Mouse (Mus musculus) liver, embryonic 14.5 days (tissue): ENCODE measurements at regions not wholly inside any gene's neighbourhood (a gene's known extent, or its start where the extent isn't known, plus 50 kb on each side); places are given as distances from the start of the nearest gene placed in this dataset.

ENCODE experiments used
- ATAC-seq: fragments of 200-750 bp; cut with Nextera tagmentation; 2 replicates; pipeline ENCODE4 v1.8.0; 2017; ENCODE audit warnings: moderate number of reproducible peaks, mild to moderate bottlenecking, moderate library complexity; ENCODE audit not compliant: insufficient read depth
- DNase-seq, 3 experiments: peaks; one replicate each; pipeline ENCODE4 v3.0.0-alpha.2; 2012 to 2013; ENCODE audit warnings: low read depth in 3 of 3, low spot score in 3 of 3
- H3K27ac ChIP-seq: fragments of 300-500 bp; sonication (generic); 2 replicates; pipeline ENCODE4 v1.5.1; 2014; ENCODE audit warnings: moderate library complexity, mild to moderate bottlenecking, control low read depth, inconsistent platforms
- H3K27me3 ChIP-seq: fragments of 300-500 bp; sonication (generic); 2 replicates; pipeline ENCODE4 v1.6.1; 2014; ENCODE audit warnings: mild to moderate bottlenecking, low read length, moderate library complexity; ENCODE audit not compliant: control insufficient read depth, insufficient read depth
- H3K36me3 ChIP-seq: fragments of 300-500 bp; sonication (generic); replicated peaks from 2 replicates; pipeline ENCODE4 v1.6.1; 2014; ENCODE audit warnings: low read depth; ENCODE audit not compliant: control insufficient read depth, insufficient read depth
- H3K4me1 ChIP-seq, 2 experiments: fragments of 200-500 bp in 1 of 2; fragments of 300-500 bp in 1 of 2; sonication (generic) in 1 of 2; replicated peaks; 2 replicates each; pipeline ENCODE4 v1.6.1; 2012 to 2014; ENCODE audit warnings: antibody characterized with exemption in 1 of 2, inconsistent platforms in 1 of 2, low read length in 1 of 2; ENCODE audit not compliant: control insufficient read depth in 2 of 2, insufficient read depth in 2 of 2
- H3K4me2 ChIP-seq: fragments of 300-500 bp; sonication (generic); 2 replicates; pipeline ENCODE4 v1.6.1; 2014; ENCODE audit warnings: low read depth, mild to moderate bottlenecking, control low read depth, moderate library complexity
- H3K4me3 ChIP-seq, 2 experiments: fragments of 200-500 bp in 1 of 2; fragments of 300-500 bp in 1 of 2; sonication (generic) in 1 of 2; 2 replicates each; pipeline ENCODE4 v1.5.1; 2012 to 2014; ENCODE audit warnings: low read depth in 2 of 2, low read length in 2 of 2, mild to moderate bottlenecking in 2 of 2, control low read depth in 1 of 2, inconsistent platforms in 1 of 2, moderate library complexity in 1 of 2; ENCODE audit not compliant: insufficient read depth in 1 of 2
- H3K9ac ChIP-seq: fragments of 300-500 bp; sonication (generic); replicated peaks from 2 replicates; pipeline ENCODE4 v1.6.1; 2014; ENCODE audit warnings: mild to moderate bottlenecking, control low read depth, moderate library complexity
- H3K9me3 ChIP-seq: fragments of 300-500 bp; sonication (generic); 2 replicates; pipeline ENCODE4 v1.6.1; 2016; ENCODE audit warnings: low read length, mixed read lengths; ENCODE audit not compliant: control insufficient read depth
- CTCF ChIP-seq: IDR thresholded peaks from 2 replicates; pipeline ENCODE4 v1.5.1; 2016; ENCODE audit warnings: antibody characterized with exemption, low read depth, control low read depth
- EP300 ChIP-seq: IDR thresholded peaks from 2 replicates; pipeline ENCODE4 v1.6.1; 2016; ENCODE audit warnings: antibody characterized with exemption, low read depth
- WGBS: fragments of 180-500 bp; shearing (Covaris S2); extraction: QIAGEN DNeasy Blood & Tissue Kit; methylation state at CpG from one replicate; pipeline ENCODE4 v1.1.7; 2014; ENCODE audit not compliant: insufficient replicate concordance; 5-methylcytosine and 5-hydroxymethylcytosine counted together

GRCm38 (mm10) chr1:168686821-168687220, 254.8 kb upstream of the Pbx1 start:
- Histone ChIP-seq H3K27ac (no peak overlapping the region), H3K4me3 (no peak overlapping the region), H3K9me3 (no peaks in the 10 kb centered on the region), H3K36me3 (no peaks in the 10 kb centered on the region), H3K9ac (no peak overlapping the region), H3K27me3 (no peaks in the 10 kb centered on the region), H3K4me2 (no peak overlapping the region), H3K4me1 (no peaks in the 10 kb centered on the region)
- ATAC-seq (no peak), DNase-seq (no peak)
- WGBS: 60% methylated on average over 7 of the region's 7 CpGs
- TF ChIP-seq EP300 (no peak), CTCF (no peak)

- DNase-seq (no peak), ATAC-seq (no peak)
- Histone ChIP-seq H3K4me1 (no peaks in the 10 kb centered on the region), H3K9ac (no peak overlapping the region), H3K27me3 (no peaks in the 10 kb centered on the region), H3K4me3 (no peak overlapping the region), H3K36me3 (no peaks in the 10 kb centered on the region), H3K27ac (no peak overlapping the region), H3K9me3 (no peaks in the 10 kb centered on the region), H3K4me2 (no peak overlapping the region)
- TF ChIP-seq EP300: no peak
- TF ChIP-seq CTCF: no peak
- WGBS: 53% methylated on average over 2 of the region's 2 CpGs
These were observed 253.1 kb upstream of the Pbx1 start for GRCm38 (mm10) chr1:168685147-168685546.

GRCm38 (mm10) chr1:168681685-168682491, 249.8 kb upstream of the Pbx1 start:
- Histone ChIP-seq H3K9me3 (no peaks in the 10 kb centered on the region), H3K27ac (no peak overlapping the region), H3K4me1 (no peaks in the 10 kb centered on the region), H3K4me2 (no peak overlapping the region), H3K27me3 (no peaks in the 10 kb centered on the region), H3K4me3 (no peak overlapping the region), H3K9ac (no peak overlapping the region), H3K36me3 (no peaks in the 10 kb centered on the region)
- DNase-seq: no peak
- WGBS: 67% methylated on average over 6 of the region's 6 CpGs
- no peak for ATAC-seq
- no peak for TF ChIP-seq EP300
- TF ChIP-seq CTCF: no peak

- no peak for DNase-seq
- 54% methylated on average over 3 of the region's 3 CpGs for WGBS
- no peaks in the 10 kb centered on the region for H3K27me3 ChIP-seq
- TF ChIP-seq CTCF: no peak
- TF ChIP-seq EP300: no peak
- no peaks in the 10 kb centered on the region for H3K9me3 ChIP-seq
- no peaks in the 10 kb centered on the region for H3K4me1 ChIP-seq
- no peak overlapping the region for H3K4me3 ChIP-seq
- no peak overlapping the region for H3K4me2 ChIP-seq
- ATAC-seq: no peak
- no peaks in the 10 kb centered on the region for H3K36me3 ChIP-seq
- no peak overlapping the region for H3K9ac ChIP-seq
- H3K27ac ChIP-seq: no peak overlapping the region
These were observed 248.6 kb upstream of the Pbx1 start for GRCm38 (mm10) chr1:168680674-168681073.

- Histone ChIP-seq H3K4me2 (no peak overlapping the region), H3K9me3 (no peaks in the 10 kb centered on the region), H3K4me3 (no peak overlapping the region), H3K9ac (no peak overlapping the region), H3K36me3 (no peaks in the 10 kb centered on the region), H3K27me3 (no peaks in the 10 kb centered on the region), H3K27ac (no peak overlapping the region), H3K4me1 (no peaks in the 10 kb centered on the region)
- TF ChIP-seq EP300 (no peak), CTCF (no peak)
- ATAC-seq (no peak), DNase-seq (no peak)
- WGBS: 59% methylated on average over 29 of the region's 29 CpGs
These were observed 244.6 kb upstream of the Pbx1 start for GRCm38 (mm10) chr1:168676418-168677413.
